Mouse (Mus musculus): Measurements from ENCODE around the gene Psmc3ip.
"Not testable (repeated sequence)": the region's sequence is repeated elsewhere in the genome, so short reads cannot be mapped to it uniquely, and the experiment has no call there.

Gene Psmc3ip

DNA sequence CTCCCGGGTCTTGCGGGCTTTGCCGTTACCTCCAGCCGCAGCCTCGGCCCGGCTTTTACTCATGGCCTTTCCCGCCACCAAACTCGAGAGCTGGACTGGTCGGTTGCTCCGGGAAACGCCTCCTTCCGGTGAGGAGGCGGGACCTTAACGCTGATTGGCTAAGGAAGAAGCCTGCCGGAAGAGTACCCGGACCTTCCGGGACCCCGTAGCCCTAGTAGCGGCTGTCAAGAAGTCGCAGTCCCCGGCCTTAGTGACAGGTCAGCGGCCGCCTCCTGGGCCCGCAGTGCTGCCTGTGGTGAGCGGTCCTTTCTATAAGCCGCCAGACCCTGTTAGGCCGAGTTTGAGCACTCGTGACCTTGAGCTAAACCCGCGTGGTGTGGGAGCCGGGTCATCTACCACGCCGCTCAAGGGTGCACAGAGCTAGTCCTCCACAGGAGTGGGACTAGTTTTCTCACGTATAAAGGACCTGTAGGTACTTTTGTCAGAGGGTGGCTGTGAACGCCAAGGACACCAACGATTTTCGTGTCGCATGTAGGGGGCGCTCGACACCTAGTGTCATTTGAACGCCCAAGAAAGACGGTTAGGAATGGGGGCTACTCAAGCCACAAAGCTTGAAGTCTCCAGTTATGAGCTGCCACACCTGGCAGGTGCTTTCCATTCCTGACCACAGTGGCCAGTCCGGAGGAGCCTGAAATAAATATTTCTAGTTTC lies at the start of gene Psmc3ip:
Gene Psmc3ip, minus strand, starts transcription at position 123 of the 711 bp plus-strand sequence.
- DNase-seq (ENCODE audit: low read depth, low spot score), result peak; percentile 98

DNA sequence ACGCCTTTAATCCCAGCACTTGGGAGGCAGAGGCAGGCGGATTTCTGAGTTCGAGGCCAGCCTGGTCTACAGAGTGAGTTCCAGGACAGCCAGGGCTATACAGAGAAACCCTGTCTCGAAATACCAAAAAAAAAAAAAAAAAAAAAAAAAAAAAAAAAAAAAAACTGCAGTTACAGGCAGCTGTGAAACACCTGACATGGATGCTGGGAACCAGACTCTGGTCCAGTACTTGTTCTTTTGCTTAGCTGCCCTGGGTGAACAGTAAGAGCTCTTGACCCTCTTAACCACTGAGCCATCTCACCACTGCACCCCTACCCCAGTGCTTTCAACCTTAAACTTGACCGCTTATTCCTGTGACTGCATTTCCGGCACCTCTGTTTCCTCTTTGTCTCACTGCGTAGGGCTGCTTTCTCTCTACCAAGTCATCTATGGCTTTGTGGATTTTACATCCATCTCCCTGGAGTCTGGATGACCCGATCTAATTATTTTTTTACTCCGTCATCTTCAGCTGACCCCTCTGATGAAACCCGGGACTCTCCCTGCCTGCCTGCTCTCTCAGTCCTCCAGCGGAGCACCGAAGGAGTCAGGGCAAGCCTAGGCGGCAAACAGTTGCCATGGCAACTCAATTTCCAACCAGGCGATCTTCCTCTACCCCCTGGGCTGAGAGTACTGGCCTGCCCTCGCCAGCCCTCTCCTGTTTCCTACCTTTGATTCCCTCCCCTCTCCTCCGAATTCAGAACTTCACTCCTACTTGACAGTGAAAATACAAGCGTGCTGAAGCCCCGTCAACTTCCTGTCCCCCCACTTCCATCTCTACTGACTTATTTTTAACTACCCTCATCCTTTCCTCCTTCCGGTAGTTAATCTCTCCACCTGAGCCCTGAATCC lies 48.3 kb upstream of the Psmc3ip start:
- DNase-seq (ENCODE audit: low read depth, low spot score), result peak; percentile 86

DNA sequence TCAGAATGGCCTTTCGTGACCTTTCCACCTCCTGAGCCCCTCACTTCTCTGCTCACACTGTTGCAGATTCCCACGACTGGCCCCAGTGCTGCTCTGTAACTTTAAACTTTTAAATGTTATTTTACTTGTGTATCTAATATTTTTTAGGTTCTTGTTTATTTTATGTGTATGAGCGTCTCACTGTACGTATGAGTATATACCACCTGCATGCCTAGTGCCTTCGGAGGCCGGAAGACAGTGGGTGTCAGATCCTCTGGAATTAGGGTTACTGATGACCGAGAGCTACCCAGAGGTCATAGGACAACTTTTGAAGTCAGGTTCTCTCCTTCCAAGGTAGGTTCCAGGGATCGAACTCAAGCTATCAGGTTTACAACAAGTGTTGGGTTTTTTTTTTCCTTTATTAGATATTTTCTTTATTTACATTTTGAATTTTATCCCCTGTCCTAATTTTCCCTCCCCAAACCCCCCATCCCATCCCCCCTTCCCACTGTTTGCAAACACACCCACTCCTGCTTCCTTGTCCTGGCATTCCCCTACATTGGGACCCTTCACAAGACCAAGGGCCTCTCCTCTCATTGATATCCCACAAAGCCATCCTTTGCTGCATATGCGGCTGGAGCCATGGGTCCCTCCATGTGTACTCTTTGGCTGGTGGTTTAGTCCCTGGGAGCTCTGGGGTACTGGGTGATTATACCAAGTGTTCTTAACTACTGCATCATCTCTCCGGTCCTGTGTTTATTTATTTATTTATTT lies 47.2 kb upstream of the Psmc3ip start:
- no peak for DNase-seq (ENCODE audit: low read depth, low spot score)

GRCm38 (mm10) chr11:101141088-101141487 lies 45.9 kb upstream of the Psmc3ip start:
- DNase-seq (ENCODE audit: low read depth, low spot score), result no peak

DNA sequence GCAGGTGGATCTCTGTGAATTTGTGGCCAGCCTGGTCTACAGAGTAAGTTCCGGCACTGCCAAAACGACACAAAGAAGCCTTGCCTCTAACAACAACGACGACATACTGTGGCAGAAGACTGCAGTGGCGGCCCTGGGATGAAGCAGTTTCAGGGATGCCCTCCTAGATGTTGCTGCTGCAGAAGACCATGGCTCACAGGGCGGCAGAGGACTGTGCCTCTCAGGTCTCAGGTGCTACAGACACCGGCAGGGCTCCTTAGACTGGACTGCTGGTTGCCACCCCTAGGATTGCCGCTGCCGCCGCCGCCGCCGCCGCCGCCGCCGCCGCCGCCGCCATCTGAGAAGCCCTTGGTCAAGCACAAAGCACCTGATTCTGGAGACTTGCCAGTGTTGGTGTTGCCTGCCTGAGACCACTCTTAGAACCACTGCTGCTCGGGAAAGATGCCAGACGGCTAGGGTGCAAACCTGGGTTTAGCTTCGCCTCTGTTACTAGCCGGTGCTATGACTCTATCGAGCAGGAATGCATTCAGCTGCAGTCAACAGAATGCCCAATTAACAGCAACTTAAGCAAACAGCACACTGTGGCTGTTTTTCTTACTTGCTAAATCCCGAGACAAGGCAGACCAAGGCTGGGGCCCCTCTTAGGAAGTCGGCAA lies 45.1 kb upstream of the Psmc3ip start:
- peak; percentile 55 for DNase-seq (ENCODE audit: low read depth, low spot score)

GRCm38 (mm10) chr11:101138536-101139181 lies 43.4 kb upstream of the Psmc3ip start:
- no peak for DNase-seq (ENCODE audit: low read depth, low spot score)

GRCm38 (mm10) chr11:101137000-101137399 lies 41.8 kb upstream of the Psmc3ip start:
- no peak for DNase-seq (ENCODE audit: low read depth, low spot score)

DNA sequence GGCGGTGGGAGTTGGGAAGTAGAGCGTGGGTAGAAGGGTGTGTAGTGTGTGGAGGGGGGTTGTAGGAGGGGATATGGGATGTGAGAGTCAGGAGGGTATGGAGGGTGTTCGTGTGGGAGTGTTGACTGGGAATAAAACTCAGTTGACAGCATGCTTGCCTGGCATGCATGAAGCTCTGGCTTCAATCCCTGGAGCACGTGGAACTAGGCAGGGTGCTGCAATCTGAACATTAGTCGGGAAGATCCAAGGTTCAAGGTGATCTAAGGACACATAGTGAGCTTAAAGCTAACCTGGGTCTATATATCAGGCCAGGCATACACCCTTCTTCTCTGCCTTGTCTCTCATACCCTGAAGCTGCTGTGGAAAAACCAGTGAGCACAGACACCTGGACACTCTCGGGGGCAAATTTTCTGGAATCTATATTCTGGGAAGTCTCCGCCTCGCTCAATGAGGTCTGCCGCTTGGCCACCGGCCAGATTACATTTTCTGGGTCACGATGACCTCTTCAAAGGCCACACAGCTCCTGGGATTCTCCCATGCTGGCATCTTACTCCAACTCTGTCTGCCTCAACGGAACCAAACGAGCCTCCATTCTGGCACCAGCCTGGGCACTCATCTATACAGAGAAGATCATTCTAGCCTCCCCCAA lies 39.1 kb upstream of the Psmc3ip start:
- peak; percentile 53 for DNase-seq (ENCODE audit: low read depth, low spot score)

DNA sequence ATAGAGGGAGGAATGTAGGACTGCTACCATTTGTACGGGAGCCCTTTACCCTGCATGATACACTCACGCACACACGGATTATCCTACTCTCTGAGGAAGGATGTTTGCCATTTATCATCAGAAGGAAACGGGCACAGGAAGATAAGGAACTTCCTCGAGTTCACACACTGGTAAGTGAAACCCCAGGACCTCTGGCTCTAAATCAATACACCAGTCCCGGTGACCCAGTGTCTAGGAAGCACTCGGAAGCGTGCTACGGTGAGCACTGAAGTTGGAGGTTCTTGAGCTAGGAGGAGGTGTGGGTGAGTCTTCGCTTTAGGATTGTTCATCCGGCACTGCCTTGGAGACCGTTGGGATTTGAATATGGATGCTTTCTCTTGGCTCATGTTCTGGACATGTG lies 37.8 kb upstream of the Psmc3ip start:
- no peak for DNase-seq (ENCODE audit: low read depth, low spot score)

- DNase-seq (ENCODE audit: low read depth, low spot score), result peak; percentile 67
Measured at GRCm38 (mm10) chr11:101131701-101132100, 36.5 kb upstream of the Psmc3ip start.

GRCm38 (mm10) chr11:101131187-101131586 lies 36.0 kb upstream of the Psmc3ip start:
- peak; percentile 91 for DNase-seq (ENCODE audit: low read depth, low spot score)

DNA sequence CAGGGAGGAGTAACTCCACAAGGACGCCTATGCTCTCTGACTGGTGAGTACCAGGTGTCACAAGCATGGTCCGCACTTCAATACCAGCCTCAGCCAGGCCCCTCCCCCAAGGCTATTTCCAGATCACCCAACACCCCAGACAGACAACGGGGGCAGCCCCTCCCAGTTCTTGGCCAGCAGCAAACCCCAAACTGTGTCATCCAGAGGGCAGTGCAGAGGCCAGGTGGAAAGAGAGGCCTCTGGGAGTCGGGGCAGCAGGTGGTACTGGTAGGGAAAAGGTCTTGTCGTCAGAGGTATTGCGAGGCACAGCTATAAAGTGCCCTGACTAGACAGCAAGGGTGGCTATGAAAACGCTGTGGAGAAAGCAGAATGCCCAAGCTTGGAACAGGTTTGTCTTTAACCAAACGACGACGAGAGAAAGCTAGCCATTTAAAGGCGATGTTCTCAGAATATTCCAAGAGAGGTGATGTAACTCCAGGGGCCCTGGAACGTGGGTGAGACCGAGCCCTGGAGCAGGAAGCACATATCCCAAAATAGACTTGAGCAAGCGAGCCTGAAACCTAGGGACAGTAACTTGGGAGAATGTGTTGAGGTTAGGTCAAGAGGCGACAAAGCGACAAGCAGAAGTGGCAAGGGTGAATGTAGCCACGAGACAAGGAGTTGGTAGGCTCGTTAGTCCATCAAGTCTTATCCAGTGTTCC lies 35.0 kb upstream of the Psmc3ip start:
- DNase-seq (ENCODE audit: low read depth, low spot score), result peak; percentile 36

DNA sequence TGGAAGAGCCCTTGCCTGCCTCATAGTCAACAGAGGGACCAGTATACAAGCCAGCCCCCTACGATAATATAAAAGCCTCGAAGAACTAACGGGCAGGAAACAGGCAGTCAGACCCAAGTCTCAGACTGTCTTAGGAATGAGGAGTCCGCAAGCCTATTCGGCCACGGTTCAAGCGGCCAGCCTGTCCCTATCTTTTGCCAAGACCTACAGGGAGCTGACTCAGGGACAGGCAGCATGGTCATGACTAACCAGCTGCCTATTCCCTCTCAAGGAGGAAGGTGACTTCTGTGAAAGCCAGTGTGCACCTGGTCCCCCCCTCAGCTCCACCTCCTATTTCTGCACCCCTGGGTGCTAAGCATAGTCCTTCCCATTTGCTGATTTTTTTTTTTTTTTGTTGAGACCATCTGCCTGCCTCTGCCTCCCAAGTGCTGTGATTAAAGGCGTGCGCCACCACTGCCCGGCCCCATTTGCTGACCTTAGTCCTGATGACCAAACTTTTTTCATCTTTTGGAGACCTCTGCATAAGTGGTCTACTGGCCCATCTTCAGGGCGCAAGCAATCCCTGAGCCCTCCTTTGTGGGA lies 33.9 kb upstream of the Psmc3ip start:
- peak; percentile 91 for DNase-seq (ENCODE audit: low read depth, low spot score)

- no peak for DNase-seq (ENCODE audit: low read depth, low spot score)
Measured at GRCm38 (mm10) chr11:101127075-101127474, 31.8 kb upstream of the Psmc3ip start.

DNA sequence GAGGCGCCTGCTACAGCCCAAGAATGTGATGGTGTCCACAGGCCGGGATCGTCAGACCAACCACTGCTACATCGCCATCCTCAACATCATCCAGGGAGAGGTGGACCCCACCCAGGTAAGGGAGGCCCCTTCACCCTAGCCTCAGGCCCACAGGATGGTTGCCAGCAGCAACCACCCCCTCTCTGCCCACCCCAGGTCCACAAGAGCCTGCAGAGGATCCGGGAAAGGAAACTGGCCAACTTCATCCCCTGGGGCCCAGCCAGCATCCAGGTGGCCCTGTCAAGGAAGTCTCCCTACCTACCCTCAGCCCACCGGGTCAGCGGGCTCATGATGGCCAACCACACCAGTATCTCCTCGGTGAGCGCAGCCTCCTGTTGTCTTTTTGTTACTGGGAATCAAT lies 29.8 kb upstream of the Psmc3ip start:
- not testable (repeated sequence) for DNase-seq (ENCODE audit: low read depth, low spot score)

DNA sequence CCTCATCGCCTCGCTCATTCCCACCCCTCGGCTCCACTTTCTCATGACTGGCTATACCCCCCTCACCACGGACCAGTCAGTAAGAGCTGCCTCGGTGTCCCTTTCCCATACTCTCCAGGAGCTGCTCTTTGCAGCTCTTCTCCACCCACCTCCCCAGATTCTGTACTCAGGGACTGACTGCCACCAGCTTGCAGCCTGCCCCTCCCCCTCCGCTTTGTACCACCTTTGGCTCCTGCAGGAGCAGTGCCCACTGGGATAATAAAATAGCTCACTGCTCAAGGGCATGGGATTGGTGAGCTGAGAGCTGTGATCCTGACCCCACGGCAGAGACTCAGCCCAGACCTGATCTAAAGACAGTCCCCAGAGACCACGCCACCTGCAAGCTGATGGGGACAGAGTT lies 29.3 kb upstream of the Psmc3ip start:
- not testable (repeated sequence) for DNase-seq (ENCODE audit: low read depth, low spot score)

DNA sequence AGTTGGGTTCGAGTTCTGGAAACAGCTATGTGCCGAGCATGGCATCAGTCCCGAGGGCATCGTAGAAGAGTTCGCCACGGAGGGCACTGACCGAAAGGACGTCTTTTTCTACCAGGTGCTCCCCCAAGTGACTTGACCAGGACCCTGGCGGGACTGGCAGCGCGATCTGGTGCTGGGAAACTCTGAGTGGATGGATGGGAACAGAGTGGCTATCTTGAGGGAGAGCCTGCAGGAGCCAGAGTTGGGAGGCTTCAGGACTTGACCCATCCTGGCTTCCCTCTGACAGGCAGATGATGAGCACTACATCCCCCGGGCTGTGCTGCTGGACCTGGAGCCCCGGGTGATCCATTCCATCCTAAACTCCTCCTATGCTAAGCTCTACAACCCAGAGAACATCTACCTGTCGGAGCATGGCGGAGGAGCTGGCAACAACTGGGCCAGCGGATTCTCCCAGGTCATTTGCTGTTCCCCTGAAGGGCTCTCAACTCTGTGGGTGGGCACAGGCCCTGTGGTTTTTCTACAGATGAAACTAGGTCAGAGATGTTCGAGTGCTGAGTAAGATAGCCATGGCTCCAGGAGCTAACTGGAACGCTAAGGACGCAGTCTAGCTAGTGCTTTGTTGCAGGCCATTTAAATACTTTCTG lies 25.4 kb upstream of the Psmc3ip start:
- DNase-seq (ENCODE audit: low read depth, low spot score), result no peak

DNA sequence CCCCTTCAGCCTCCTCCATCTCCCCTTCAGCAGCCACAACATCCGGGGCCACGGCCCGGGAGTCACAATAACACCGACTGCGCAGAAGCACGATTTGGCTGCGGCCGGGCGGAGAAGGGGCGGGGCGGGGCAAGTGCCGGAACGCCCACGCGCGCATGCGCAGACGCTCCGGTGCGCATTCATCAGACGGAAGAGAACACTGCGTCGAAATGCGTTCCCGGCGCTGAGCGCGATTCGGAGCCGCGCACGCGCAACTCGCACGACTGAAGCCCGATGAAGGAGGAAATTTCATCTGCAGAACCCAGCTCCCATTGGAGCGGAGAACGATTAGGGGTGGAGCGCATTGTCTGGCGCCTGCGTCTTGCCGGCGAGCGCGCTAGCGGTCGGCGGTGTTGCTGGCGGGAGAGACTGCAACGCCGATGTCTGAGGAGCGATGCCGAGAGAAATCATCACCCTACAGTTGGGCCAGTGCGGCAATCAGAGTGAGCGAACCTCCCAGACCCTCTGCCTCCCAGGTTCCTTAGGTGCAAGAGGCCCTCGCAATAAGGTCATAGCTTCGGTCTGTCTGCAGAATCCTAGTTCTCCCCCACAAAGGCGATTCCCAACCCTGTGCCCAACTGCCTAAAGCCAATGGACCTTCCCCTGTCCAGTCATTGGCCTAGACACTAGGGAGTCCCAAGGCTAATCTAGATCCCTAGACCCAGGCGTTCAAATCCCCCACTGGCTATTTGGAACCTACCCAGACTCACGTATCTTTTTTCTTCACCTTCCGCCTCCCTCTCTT lies 24.7 kb upstream of the Psmc3ip start, which contains the start of the genes Retreg3 and Tubg1:
Gene Retreg3, minus strand, starts transcription at position 133 of the 784 bp plus-strand sequence.
Gene Tubg1, plus strand, starts transcription at position 178 of the 784 bp plus-strand sequence.
- DNase-seq (ENCODE audit: low read depth, low spot score), result peak; percentile 100
